Mouse (Mus musculus) hindbrain, embryonic 11.5 days (tissue): ENCODE measurements at regions not wholly inside any gene's neighbourhood (a gene's known extent, or its start where the extent isn't known, plus 50 kb on each side); places are given as distances from the start of the nearest gene placed in this dataset.

ENCODE experiments used
- ATAC-seq: fragments of 200-750 bp; cut with Nextera tagmentation; 2 replicates; pipeline ENCODE4 v1.8.0; 2017; ENCODE audit warnings: mild to moderate bottlenecking, moderate TSS enrichment, moderate library complexity; ENCODE audit not compliant: low FRiP score
- DNase-seq: peaks from one replicate; pipeline ENCODE4 v3.0.0-alpha.2; 2015; ENCODE audit warnings: low spot score
- H3K27ac ChIP-seq: fragments of 300-500 bp; sonication (generic); 2 replicates; pipeline ENCODE4 v1.5.1; 2014; ENCODE audit warnings: mild to moderate bottlenecking, low read depth, low read length
- H3K27me3 ChIP-seq: fragments of 300-500 bp; sonication (generic); 2 replicates; pipeline ENCODE4 v1.6.1; 2014; ENCODE audit warnings: mild to moderate bottlenecking, low read length, moderate library complexity, mixed read lengths; ENCODE audit not compliant: control insufficient read depth, insufficient read depth
- H3K36me3 ChIP-seq: fragments of 300-500 bp; sonication (generic); 2 replicates; pipeline ENCODE4 v1.6.1; 2014; ENCODE audit warnings: mild to moderate bottlenecking, low read length, moderate library complexity, mixed read lengths; ENCODE audit not compliant: control insufficient read depth, insufficient read depth
- H3K4me1 ChIP-seq: fragments of 300-500 bp; sonication (generic); replicated peaks from 2 replicates; pipeline ENCODE4 v1.6.1; 2014; ENCODE audit warnings: low read length, mixed read lengths; ENCODE audit not compliant: control insufficient read depth, insufficient read depth
- H3K4me2 ChIP-seq: fragments of 300-500 bp; sonication (generic); replicated peaks from 2 replicates; pipeline ENCODE4 v1.6.1; 2014; ENCODE audit warnings: mild to moderate bottlenecking, low read depth, low read length
- H3K4me3 ChIP-seq: fragments of 300-500 bp; sonication (generic); 2 replicates; pipeline ENCODE4 v1.5.1; 2014; ENCODE audit warnings: low read depth, low read length
- H3K9ac ChIP-seq: fragments of 300-500 bp; sonication (generic); 2 replicates; pipeline ENCODE4 v1.6.1; 2014; ENCODE audit warnings: low read depth, low read length
- H3K9me3 ChIP-seq: fragments of 300-500 bp; sonication (generic); 2 replicates; pipeline ENCODE4 v1.6.1; 2016; ENCODE audit warnings: low read length; ENCODE audit not compliant: control insufficient read depth
- WGBS: fragments of 180-500 bp; shearing (Covaris S2); extraction: QIAGEN DNeasy Blood & Tissue Kit; methylation state at CpG from one replicate; pipeline ENCODE4 v1.1.7; 2014; 5-methylcytosine and 5-hydroxymethylcytosine counted together

DNA sequence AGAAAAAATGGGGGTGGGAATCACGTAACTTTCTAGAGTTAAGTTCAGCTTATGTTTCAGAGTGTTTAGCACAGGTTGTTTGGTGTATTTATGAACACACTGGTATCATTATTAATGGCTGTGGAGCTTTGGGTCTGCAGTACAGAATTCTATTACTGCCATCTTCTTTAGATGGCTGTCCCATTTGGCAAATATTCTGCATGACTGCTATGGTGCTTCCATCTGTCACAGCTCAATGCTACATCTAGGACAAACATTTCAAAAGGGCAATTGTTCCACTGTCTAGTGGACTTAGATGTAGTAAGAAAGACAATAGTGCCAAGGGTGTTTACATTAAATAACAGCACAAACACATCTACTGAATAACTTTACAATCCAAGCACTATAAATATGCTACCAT is 2536.3 kb downstream of the Pcdh9 start:
- Histone ChIP-seq H3K9me3 (no peaks in the 10 kb centered on the region), H3K27me3 (no peaks in the 10 kb centered on the region), H3K27ac (no peak overlapping the region), H3K4me1 (no peaks in the 10 kb centered on the region), H3K9ac (no peak overlapping the region), H3K4me2 (no peak overlapping the region), H3K4me3 (no peak overlapping the region), H3K36me3 (no peaks in the 10 kb centered on the region)
- ATAC-seq, result no peak
- WGBS, result 91% methylated on average over 1 of the region's 1 CpGs
- DNase-seq, result no peak

DNA sequence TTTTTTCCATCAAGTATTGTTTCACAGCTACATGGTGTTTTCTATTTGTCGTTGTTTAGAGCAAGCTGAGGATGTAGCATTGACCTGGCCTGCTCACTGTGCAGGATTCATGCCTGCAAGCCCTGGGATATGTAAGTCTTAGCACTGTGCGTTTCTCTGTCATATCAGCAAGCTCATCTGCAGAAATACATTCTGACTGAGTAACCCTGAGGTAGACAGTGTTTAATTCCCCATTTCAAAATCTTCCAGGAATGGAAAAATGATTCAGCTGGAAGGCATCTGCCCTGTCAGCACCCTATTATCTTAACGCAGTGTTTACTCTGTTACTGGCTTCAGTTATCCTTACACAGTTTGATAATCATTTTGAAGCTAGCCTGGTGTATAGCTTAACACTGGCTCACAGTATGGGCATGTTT is 2563.8 kb downstream of the Pcdh9 start:
- no peaks in the 10 kb centered on the region for H3K27me3 ChIP-seq
- H3K4me3 ChIP-seq, result no peak overlapping the region
- DNase-seq (peak; percentile 5), ATAC-seq (peak; percentile 59)
- H3K4me2 ChIP-seq, result no peak overlapping the region
- H3K36me3 ChIP-seq, result no peaks in the 10 kb centered on the region
- no peaks in the 10 kb centered on the region for H3K9me3 ChIP-seq
- no peaks in the 10 kb centered on the region for H3K4me1 ChIP-seq
- no peak overlapping the region for H3K9ac ChIP-seq
- no peak overlapping the region for H3K27ac ChIP-seq
- 77% methylated on average over 3 of the region's 3 CpGs for WGBS
